Mouse (Mus musculus): Measurements from ENCODE around the gene Slc25a27. TPM values are rescaled to one million over a fixed set of nuclear protein-coding genes. Genes with fewer than 3 reads are reported as not detected.
A peak's percentile ranks its signal among the peaks of the same experiment; 100 is the strongest.

The Slc25a27 gene
- polyA plus RNA-seq, 1 experiment from 2014 or later: 78.7 TPM

DNA sequence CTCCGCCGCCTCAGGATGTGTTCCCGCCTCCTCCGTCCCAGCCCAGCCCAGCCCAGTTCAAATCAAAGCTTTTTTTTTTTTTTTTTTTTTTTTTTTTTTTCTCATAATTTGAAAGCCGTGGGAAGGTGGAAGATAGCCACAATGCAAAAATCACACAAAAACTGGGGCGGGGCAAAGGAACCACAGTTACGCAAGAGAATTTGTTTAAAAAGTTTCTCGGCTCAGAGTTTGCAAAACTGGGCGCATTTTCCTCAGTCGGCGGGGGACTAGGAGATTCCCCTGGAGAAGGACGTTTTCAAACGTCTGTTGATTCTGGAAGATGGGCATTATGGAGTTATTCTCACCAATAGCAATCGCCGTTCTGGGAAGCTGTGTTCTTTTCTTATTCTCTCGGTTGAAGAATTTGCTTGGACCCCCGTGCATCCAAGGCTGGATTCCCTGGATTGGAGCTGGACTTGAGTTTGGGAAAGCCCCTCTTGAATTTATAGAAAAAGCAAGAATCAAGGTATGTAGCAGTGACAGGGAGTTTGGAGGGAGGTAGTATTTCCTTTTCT lies 353 bp upstream of the Slc25a27 start, which contains the start of gene Cyp39a1:
Gene Cyp39a1 (plus strand): TSS at position 136 of the 554 bp plus-strand sequence.
- no peaks in the 10 kb centered on the region for H3K27me3 ChIP-seq (ENCODE audit: control insufficient read depth, insufficient read depth, low read length)
- no peaks in the 10 kb centered on the region for H3K9me3 ChIP-seq (ENCODE audit: control insufficient read depth, low read length)
- DNase-seq: peak; percentile 27
- H3K4me3 ChIP-seq (replicated peaks; ENCODE audit: low read depth, low read length): peak within 1 kb of the TSS; percentile 93
- peak within 1 kb of the TSS; percentile 96 for H3K9ac ChIP-seq (replicated peaks; ENCODE audit: low read length)
- H3K27ac ChIP-seq (replicated peaks; ENCODE audit: low read depth, low read length): peak within 1 kb of the TSS; percentile 84
- under 1% methylated on average over 17 of the region's 17 CpGs for WGBS
- no peak for ATAC-seq (ENCODE audit: low FRiP score, low TSS enrichment)
- H3K4me2 ChIP-seq (ENCODE audit: low read length): peak within 1 kb of the TSS; percentile 72
- peaks cover 16% of the 10 kb centered on the region; the same call in 1 of the 2 replicates for H3K36me3 ChIP-seq (ENCODE audit: control insufficient read depth, insufficient read depth, low read length)
- peaks cover 16% of the 10 kb centered on the region for H3K4me1 ChIP-seq (ENCODE audit: control insufficient read depth, insufficient read depth, low read length)

DNA sequence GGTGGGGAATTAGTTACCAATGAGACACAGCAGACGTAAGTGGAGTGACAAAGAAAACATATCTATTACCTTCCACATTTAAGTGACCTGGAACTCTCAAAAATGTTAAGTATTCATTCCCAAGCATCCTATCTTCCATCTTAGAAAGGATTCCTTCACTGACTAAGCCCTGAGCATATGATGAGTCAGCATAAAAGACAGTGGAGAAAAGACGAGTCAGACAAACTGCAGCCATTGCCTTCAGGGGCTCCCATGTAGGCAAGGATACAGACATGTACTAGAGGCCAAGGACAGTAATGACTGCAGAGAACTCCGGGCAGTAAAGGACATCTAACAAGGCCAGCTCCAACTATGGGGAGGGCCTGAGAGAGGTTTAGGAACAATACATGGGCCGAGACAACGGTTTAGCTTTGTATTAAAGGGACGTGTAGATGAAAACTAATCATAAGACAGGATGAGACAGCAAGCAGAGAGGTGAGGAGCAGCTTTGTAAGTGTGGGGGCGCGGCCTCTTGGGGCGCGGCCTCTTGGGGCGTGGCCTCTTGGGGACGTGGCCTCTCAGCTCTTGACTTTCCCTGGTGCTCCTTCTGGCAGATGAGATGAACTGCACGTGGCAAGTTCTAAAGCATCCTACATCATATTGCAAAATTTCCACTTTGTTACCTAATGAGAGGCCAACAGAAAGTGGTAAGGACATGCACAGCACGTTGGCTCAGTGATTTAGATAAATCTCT lies 15.5 kb downstream of the Slc25a27 start:
- DNase-seq (no peak), ATAC-seq (ENCODE audit: low FRiP score, low TSS enrichment) (no peak)
- no peak overlapping the region for H3K27ac ChIP-seq (replicated peaks; ENCODE audit: low read depth, low read length)
- H3K9me3 ChIP-seq (ENCODE audit: control insufficient read depth, low read length): no peaks in the 10 kb centered on the region
- 76% methylated on average over 14 of the region's 14 CpGs for WGBS
- no peak overlapping the region for H3K9ac ChIP-seq (replicated peaks; ENCODE audit: low read length)
- no peak overlapping the region for H3K4me3 ChIP-seq (replicated peaks; ENCODE audit: low read depth, low read length)
- H3K36me3 ChIP-seq (ENCODE audit: control insufficient read depth, insufficient read depth, low read length): peaks cover 80% of the 10 kb centered on the region
- H3K4me1 ChIP-seq (ENCODE audit: control insufficient read depth, insufficient read depth, low read length): no peaks in the 10 kb centered on the region
- H3K4me2 ChIP-seq (ENCODE audit: low read length): no peak overlapping the region
- no peaks in the 10 kb centered on the region for H3K27me3 ChIP-seq (ENCODE audit: control insufficient read depth, insufficient read depth, low read length)

DNA sequence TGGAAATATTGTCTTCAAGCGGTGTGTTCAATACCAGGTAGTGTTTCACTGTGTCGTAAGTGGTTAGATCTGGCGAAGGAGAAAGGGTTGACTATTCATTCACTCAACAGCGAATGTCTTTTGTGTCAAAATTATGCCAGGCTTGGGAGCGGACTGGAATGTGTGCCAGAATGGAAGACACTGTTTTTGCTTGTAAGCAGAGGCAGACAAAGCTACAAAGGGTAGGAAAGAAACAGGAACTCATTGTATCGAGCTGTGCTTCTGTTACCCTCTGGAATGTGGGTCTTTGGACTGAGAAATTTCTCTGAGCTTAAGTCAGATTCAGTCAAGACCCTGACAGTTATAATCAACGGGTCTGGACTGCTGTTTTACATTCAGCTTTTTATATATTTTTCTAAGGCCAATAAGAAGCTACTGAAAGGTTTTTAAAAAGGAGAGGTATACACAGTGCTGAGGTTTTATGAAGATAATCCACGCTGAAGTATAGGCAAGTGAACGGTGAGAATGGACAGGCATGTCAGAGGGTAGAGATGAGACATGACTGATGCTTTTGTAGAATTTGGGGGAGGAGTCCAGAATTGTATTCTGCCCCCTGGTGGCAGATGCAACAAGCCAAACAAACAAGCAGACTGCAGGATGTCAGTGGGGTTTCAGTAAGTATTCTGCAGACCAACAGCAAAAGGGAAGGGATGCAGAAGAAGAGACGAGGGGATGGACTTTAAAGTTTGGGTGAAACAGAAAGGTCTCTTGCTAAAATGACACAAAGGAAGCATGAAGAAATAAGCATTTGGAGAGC lies 17.2 kb downstream of the Slc25a27 start:
- H3K36me3 ChIP-seq (ENCODE audit: control insufficient read depth, insufficient read depth, low read length): peaks cover 88% of the 10 kb centered on the region
- peak; percentile 55 for DNase-seq

DNA sequence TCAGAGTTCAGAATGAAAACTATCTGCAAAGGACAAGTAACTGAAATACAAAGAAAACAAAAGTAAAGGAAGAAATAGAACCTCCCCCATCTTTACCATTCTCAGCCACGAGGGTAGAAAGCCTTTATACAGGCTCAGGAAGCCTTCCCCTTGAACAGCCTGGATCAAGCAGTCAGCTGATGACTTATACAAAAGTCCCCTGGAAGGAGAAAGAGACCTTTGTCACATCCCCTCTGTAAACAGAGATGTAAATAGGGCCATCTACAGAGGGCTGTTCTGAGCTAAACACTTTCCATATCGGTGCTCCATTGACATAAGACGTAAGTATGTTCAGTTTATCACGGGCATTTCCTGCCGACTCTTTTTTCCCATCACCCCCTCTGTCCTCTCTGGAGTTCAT lies 20.1 kb downstream of the Slc25a27 start:
- Histone ChIP-seq H3K4me3 (replicated peaks; ENCODE audit: low read depth, low read length) (no peak overlapping the region), H3K9ac (replicated peaks; ENCODE audit: low read length) (no peak overlapping the region), H3K9me3 (ENCODE audit: control insufficient read depth, low read length) (no peaks in the 10 kb centered on the region), H3K27me3 (ENCODE audit: control insufficient read depth, insufficient read depth, low read length) (no peaks in the 10 kb centered on the region), H3K4me2 (ENCODE audit: low read length) (no peak overlapping the region), H3K4me1 (ENCODE audit: control insufficient read depth, insufficient read depth, low read length) (no peaks in the 10 kb centered on the region), H3K36me3 (ENCODE audit: control insufficient read depth, insufficient read depth, low read length) (peaks cover 85% of the 10 kb centered on the region), H3K27ac (replicated peaks; ENCODE audit: low read depth, low read length) (no peak overlapping the region)
- no peak for ATAC-seq (ENCODE audit: low FRiP score, low TSS enrichment)
- WGBS: 53% methylated on average over 5 of the region's 5 CpGs
- no peak for DNase-seq

More for the DNA sequence above, 17.2 kb downstream of the Slc25a27 start:
- no peaks in the 10 kb centered on the region for H3K9me3 ChIP-seq (ENCODE audit: control insufficient read depth, low read length)
- no peak overlapping the region for H3K27ac ChIP-seq (replicated peaks; ENCODE audit: low read depth, low read length)
- H3K4me2 ChIP-seq (ENCODE audit: low read length): no peak overlapping the region
- no peaks in the 10 kb centered on the region for H3K4me1 ChIP-seq (ENCODE audit: control insufficient read depth, insufficient read depth, low read length)
- no peak overlapping the region for H3K9ac ChIP-seq (replicated peaks; ENCODE audit: low read length)
- no peak for ATAC-seq (ENCODE audit: low FRiP score, low TSS enrichment)
- H3K27me3 ChIP-seq (ENCODE audit: control insufficient read depth, insufficient read depth, low read length): no peaks in the 10 kb centered on the region
- WGBS: 78% methylated on average over 10 of the region's 10 CpGs
- no peak overlapping the region for H3K4me3 ChIP-seq (replicated peaks; ENCODE audit: low read depth, low read length)

DNA sequence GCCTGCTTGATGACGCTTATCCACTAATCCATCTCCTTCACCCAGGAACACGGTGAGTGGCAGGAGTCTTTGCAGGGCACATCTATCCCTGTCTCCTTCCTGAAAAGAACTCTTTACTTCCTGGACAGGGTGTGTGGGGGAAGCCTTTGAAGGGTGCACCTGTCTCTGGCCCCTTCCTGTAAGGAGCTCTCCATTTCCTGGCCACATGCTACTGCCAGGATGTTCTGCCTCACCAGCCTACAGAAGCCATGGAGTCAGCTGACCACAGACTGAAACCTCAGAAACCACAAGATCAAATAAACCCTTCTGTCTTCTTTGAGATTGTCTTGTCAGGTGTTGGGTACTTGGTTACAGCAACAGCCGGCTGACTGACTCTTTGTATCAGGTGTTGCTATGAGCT lies 21.9 kb downstream of the Slc25a27 start:
- DNase-seq: no peak
- no peak overlapping the region for H3K9ac ChIP-seq (replicated peaks; ENCODE audit: low read length)
- peaks cover 78% of the 10 kb centered on the region for H3K36me3 ChIP-seq (ENCODE audit: control insufficient read depth, insufficient read depth, low read length)
- H3K27ac ChIP-seq (replicated peaks; ENCODE audit: low read depth, low read length): no peak overlapping the region
- WGBS: 95% methylated on average over 3 of the region's 3 CpGs
- H3K4me2 ChIP-seq (ENCODE audit: low read length): no peak overlapping the region
- H3K4me1 ChIP-seq (ENCODE audit: control insufficient read depth, insufficient read depth, low read length): no peaks in the 10 kb centered on the region
- no peaks in the 10 kb centered on the region for H3K9me3 ChIP-seq (ENCODE audit: control insufficient read depth, low read length)
- H3K27me3 ChIP-seq (ENCODE audit: control insufficient read depth, insufficient read depth, low read length): no peaks in the 10 kb centered on the region
- no peak overlapping the region for H3K4me3 ChIP-seq (replicated peaks; ENCODE audit: low read depth, low read length)
- ATAC-seq (ENCODE audit: low FRiP score, low TSS enrichment): no peak

DNA sequence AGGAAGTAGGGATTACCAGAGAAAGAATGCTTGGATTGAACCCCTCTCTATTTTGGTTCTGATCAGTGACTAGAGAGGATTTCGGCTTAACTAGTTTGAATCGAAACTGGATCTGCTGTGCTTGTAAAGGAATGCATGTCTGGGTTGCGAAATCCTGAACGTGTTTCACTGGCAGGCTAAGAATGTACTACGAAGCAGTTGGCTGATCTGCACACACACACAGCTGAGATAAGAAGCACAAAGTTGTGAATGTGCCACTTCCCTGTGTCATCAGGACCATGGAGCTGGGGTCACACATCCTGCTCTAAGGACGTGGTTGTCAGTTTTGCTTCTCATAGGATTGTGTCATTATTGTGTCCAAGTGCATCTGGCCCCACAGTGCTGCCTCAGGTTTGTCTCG lies 22.6 kb downstream of the Slc25a27 start:
- H3K4me1 ChIP-seq (ENCODE audit: control insufficient read depth, insufficient read depth, low read length): no peaks in the 10 kb centered on the region
- H3K27me3 ChIP-seq (ENCODE audit: control insufficient read depth, insufficient read depth, low read length): no peaks in the 10 kb centered on the region
- no peak overlapping the region for H3K27ac ChIP-seq (replicated peaks; ENCODE audit: low read depth, low read length)
- no peak overlapping the region for H3K9ac ChIP-seq (replicated peaks; ENCODE audit: low read length)
- H3K4me3 ChIP-seq (replicated peaks; ENCODE audit: low read depth, low read length): no peak overlapping the region
- WGBS: 74% methylated on average over 7 of the region's 7 CpGs
- no peaks in the 10 kb centered on the region for H3K9me3 ChIP-seq (ENCODE audit: control insufficient read depth, low read length)
- H3K4me2 ChIP-seq (ENCODE audit: low read length): no peak overlapping the region
- peaks cover 71% of the 10 kb centered on the region for H3K36me3 ChIP-seq (ENCODE audit: control insufficient read depth, insufficient read depth, low read length)
- ATAC-seq (ENCODE audit: low FRiP score, low TSS enrichment) (no peak), DNase-seq (no peak)

DNA sequence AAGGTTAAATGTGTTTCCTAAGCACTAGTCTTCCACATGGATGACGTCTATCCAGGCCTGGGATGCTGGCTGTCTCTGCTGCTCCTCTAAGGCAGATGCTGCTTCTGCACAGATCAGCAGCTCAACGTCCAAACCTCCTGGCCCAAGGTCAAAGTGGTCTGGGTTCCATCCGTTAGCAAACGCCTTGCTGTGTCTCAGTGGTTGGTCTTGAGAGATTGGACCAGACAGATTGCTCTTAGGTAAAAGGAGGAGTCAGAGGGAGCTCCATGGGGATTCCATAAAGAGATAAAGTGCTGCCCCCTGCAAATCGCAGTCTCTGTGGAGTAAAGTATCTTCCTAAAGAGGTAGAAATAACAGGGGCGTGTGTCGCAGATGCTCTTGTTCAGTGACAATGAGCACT lies 23.8 kb downstream of the Slc25a27 start:
- Histone ChIP-seq H3K4me3 (replicated peaks; ENCODE audit: low read depth, low read length) (no peak overlapping the region), H3K36me3 (ENCODE audit: control insufficient read depth, insufficient read depth, low read length) (peaks cover 62% of the 10 kb centered on the region), H3K27ac (replicated peaks; ENCODE audit: low read depth, low read length) (no peak overlapping the region), H3K4me2 (ENCODE audit: low read length) (no peak overlapping the region), H3K27me3 (ENCODE audit: control insufficient read depth, insufficient read depth, low read length) (no peaks in the 10 kb centered on the region), H3K9me3 (ENCODE audit: control insufficient read depth, low read length) (no peaks in the 10 kb centered on the region), H3K4me1 (ENCODE audit: control insufficient read depth, insufficient read depth, low read length) (no peaks in the 10 kb centered on the region), H3K9ac (replicated peaks; ENCODE audit: low read length) (no peak overlapping the region)
- DNase-seq (no peak), ATAC-seq (ENCODE audit: low FRiP score, low TSS enrichment) (no peak)
- 88% methylated on average over 7 of the region's 7 CpGs for WGBS

DNA sequence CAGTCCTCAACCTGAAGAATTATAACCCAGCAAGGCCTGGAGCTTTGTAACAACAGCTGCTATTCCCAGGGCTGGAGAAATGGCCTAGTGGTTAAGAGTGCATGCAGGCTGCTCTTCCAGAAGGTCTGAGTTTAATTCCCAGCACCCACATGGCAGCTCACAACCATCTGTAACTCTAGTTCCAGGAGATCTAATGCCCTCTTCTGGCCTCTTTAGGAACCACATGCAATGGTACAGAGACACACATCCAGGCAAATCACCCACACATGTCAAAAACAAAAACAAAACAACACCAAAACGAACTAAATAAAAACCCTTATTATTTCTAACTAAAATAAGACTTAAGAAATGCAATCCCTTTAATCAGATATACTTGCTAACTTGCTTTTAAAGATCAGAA lies 26.2 kb downstream of the Slc25a27 start:
- peaks cover 44% of the 10 kb centered on the region for H3K36me3 ChIP-seq (ENCODE audit: control insufficient read depth, insufficient read depth, low read length)

More for the DNA sequence above, 26.2 kb downstream of the Slc25a27 start:
- 96% methylated on average over 1 of the region's 1 CpGs for WGBS
- Histone ChIP-seq H3K27me3 (ENCODE audit: control insufficient read depth, insufficient read depth, low read length) (no peaks in the 10 kb centered on the region), H3K4me2 (ENCODE audit: low read length) (no peak overlapping the region), H3K4me1 (ENCODE audit: control insufficient read depth, insufficient read depth, low read length) (no peaks in the 10 kb centered on the region), H3K27ac (replicated peaks; ENCODE audit: low read depth, low read length) (no peak overlapping the region), H3K9ac (replicated peaks; ENCODE audit: low read length) (no peak overlapping the region), H3K9me3 (ENCODE audit: control insufficient read depth, low read length) (peaks cover 5% of the 10 kb centered on the region; the same call in 1 of the 2 replicates), H3K4me3 (replicated peaks; ENCODE audit: low read depth, low read length) (no peak overlapping the region)
- ATAC-seq (ENCODE audit: low FRiP score, low TSS enrichment) (no peak), DNase-seq (no peak)

Data from midbrain, embryonic 14.5 days (tissue).